Mouse (Mus musculus) heart, postnatal 0 days (tissue): ENCODE results near the gene Slc25a33.

Source experiments
- CTCF ChIP-seq: IDR thresholded peaks from 2 replicates; pipeline ENCODE4 v1.5.1; 2016; ENCODE audit warnings: antibody characterized with exemption, control low read depth, low read depth
- EP300 ChIP-seq: IDR thresholded peaks from 2 replicates; pipeline ENCODE4 v1.6.1; 2016; ENCODE audit warnings: antibody characterized with exemption, low read depth

DNA sequence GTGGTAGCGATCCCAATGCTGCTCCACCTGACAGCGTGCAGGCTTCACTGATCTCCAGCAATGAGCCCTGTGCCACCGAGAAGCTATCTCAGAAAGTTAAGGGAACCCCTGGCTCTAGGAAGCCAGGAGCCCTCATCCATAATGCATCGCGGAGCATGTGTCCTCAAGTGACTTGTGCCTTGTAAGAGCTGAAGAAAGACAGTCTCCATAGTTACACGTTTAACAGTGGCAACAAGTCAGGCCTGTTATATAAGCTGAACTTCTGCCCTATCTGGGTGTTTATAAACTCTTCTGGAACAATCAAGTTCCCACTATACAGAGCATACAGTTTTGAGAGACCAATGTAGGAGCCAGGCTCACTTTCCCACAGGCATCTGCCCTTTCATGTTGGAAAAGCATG is 15.7 kb downstream of the Slc25a33 start:
- TF ChIP-seq CTCF (no peak), EP300 (no peak)
